Mouse (Mus musculus) kidney, embryonic 16.5 days (tissue): ENCODE results near the gene Depdc7. TPM values are rescaled to one million over a fixed set of nuclear protein-coding genes. Genes with fewer than 3 reads are reported as not detected.

ENCODE experiments used
- ATAC-seq: fragments of 200-750 bp; cut with Nextera tagmentation; 2 replicates; pipeline ENCODE4 v1.8.0; 2017; ENCODE audit warnings: moderate TSS enrichment; ENCODE audit not compliant: low FRiP score, low TSS enrichment
- H3K27ac ChIP-seq: fragments of 300-500 bp; sonication (generic); 2 replicates; pipeline ENCODE4 v1.5.1; 2014; ENCODE audit warnings: low read length
- H3K27me3 ChIP-seq: fragments of 300-500 bp; sonication (generic); 2 replicates; pipeline ENCODE4 v1.6.1; 2014; ENCODE audit warnings: low read length, control low read depth, mixed read lengths; ENCODE audit not compliant: insufficient read depth
- H3K36me3 ChIP-seq: fragments of 300-500 bp; sonication (generic); 2 replicates; pipeline ENCODE4 v1.6.1; 2014; ENCODE audit warnings: low read length, control low read depth, mixed read lengths; ENCODE audit not compliant: insufficient read depth
- H3K4me1 ChIP-seq: fragments of 300-500 bp; sonication (generic); 2 replicates; pipeline ENCODE4 v1.6.1; 2014; ENCODE audit warnings: low read length, control low read depth, mixed read lengths; ENCODE audit not compliant: insufficient read depth
- H3K4me2 ChIP-seq: fragments of 300-500 bp; sonication (generic); replicated peaks from 2 replicates; pipeline ENCODE4 v1.6.1; 2014; ENCODE audit warnings: low read depth, low read length
- H3K4me3 ChIP-seq: fragments of 300-500 bp; sonication (generic); 2 replicates; pipeline ENCODE4 v1.5.1; 2014; ENCODE audit warnings: mild to moderate bottlenecking, low read length
- H3K9ac ChIP-seq: fragments of 300-500 bp; sonication (generic); replicated peaks from 2 replicates; pipeline ENCODE4 v1.6.1; 2014; ENCODE audit warnings: low read length
- H3K9me3 ChIP-seq: fragments of 300-500 bp; sonication (generic); 2 replicates; pipeline ENCODE4 v1.6.1; 2016; ENCODE audit warnings: low read length, control low read depth
- WGBS: fragments of 180-500 bp; shearing (Covaris S2); extraction: QIAGEN DNeasy Blood & Tissue Kit; methylation state at CpG from one replicate; pipeline ENCODE4 v1.1.7; 2014; 5-methylcytosine and 5-hydroxymethylcytosine counted together
- polyA plus RNA-seq: library from polyadenylated mRNA; unstranded; fragments of >200 nt; fragmentation: Nextera tagmentation; extraction: Ambion mirVana; gene quantifications from 2 replicates; pipeline ENCODE4 v1.2.1, GENCODE M21; 2015

The Depdc7 gene
- 24.2 and 26.1 TPM in 2 replicates for polyA plus RNA-seq

DNA sequence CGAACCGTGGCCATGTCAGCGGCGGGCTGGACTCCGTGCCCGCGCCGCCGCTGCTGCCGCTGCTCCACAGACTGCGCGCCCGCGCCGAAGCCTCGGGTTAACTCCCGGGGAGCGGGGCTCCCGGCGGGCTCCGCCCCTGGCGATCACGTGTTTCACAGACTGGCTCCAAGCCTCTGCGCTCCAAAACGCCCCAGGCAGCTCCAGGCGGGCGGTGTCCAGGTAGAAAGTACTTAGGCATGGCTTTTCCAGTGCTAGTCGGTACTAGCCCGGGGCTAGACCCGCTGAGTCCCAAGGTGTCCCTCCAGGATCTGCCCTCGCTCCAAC, at the start of gene Depdc7:
TSS of gene Depdc7 (minus strand) at position 138 of the 324 bp plus-strand sequence.
- peak within 1 kb of the TSS; percentile 93 for H3K27ac ChIP-seq
- H3K27me3 ChIP-seq: no peaks in the 10 kb centered on the region
- peak; percentile 92 for ATAC-seq
- peak within 1 kb of the TSS; percentile 85 for H3K4me2 ChIP-seq
- WGBS: under 1% methylated on average over 31 of the region's 31 CpGs
- H3K9ac ChIP-seq: peak within 1 kb of the TSS; percentile 86
- H3K4me3 ChIP-seq: peak within 1 kb of the TSS; percentile 78
- H3K4me1 ChIP-seq: peaks cover 31% of the 10 kb centered on the region
- H3K9me3 ChIP-seq: no peaks in the 10 kb centered on the region
- H3K36me3 ChIP-seq: no peaks in the 10 kb centered on the region

DNA sequence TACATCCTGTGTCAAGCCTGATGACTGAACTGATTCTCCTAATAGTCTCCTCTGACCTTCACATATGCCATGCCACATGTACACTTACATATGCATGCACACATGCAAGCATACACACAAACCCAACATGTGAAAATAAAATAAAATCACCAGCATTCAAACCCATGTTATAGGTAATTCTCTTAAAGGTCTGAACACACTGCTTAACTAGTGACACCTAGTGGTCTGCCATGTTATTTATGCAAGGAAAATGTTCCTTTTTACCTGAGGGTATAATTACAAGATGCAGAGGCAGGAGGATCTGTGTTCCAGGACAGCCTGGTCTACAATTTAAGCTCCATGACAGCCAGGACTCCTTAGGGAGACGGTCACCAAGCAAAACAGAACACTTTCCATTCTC, 32.1 kb upstream of the Depdc7 start:
- no peak overlapping the region for H3K9ac ChIP-seq

DNA sequence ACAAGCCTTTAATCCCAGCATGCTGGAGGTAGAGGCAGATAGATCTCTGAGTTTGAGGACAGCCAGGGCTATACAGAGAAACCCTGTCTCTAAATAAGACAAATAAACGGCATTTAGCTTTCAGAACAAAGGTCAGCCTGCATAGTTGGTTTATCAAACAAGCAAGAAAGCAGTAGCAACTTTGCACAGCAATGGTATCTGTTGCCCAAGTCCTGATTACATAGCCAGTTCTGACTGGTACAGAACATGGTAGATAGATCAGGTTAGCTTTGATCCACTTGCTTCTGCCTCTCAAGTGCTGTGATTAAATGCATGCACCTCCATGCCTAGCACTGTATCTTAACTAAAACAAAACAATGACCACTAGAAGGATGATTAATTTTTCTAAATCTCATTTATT, 26.0 kb upstream of the Depdc7 start:
- Histone ChIP-seq H3K9ac (no peak overlapping the region), H3K36me3 (peaks cover 49% of the 10 kb centered on the region), H3K4me3 (no peak overlapping the region), H3K9me3 (no peaks in the 10 kb centered on the region), H3K27ac (no peak overlapping the region), H3K4me1 (no peaks in the 10 kb centered on the region), H3K27me3 (no peaks in the 10 kb centered on the region), H3K4me2 (no peak overlapping the region)
- ATAC-seq: no peak
- WGBS: 97% methylated on average over 1 of the region's 1 CpGs

More for the DNA sequence above, 32.1 kb upstream of the Depdc7 start:
- Histone ChIP-seq H3K4me2 (no peak overlapping the region), H3K36me3 (peaks cover 47% of the 10 kb centered on the region), H3K9me3 (no peaks in the 10 kb centered on the region), H3K4me3 (no peak overlapping the region), H3K4me1 (no peaks in the 10 kb centered on the region), H3K27ac (no peak overlapping the region), H3K27me3 (no peaks in the 10 kb centered on the region)
- ATAC-seq: no peak
- WGBS: 79% methylated on average over 1 of the region's 1 CpGs

DNA sequence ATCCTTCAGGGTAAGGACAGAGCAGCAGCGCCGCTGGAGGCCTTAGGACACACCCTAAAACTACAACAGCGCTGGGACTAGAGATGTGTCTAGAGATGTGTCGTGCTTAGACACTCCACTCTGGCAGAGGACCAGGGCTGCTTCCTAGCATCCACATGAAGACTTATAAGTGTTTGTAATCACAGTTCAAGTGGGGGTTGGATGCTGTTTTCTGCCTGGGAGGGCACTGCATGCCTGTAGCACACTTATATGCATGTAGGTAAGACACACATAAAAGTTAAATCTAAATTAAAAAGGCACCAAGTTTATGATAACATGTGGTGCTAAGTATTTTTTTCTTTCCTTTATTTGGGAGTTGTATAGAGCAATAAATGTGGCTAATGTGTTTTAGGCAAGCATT, 21.3 kb upstream of the Depdc7 start:
- no peak for ATAC-seq
- 94% methylated on average over 4 of the region's 4 CpGs for WGBS
- Histone ChIP-seq H3K9ac (no peak overlapping the region), H3K4me3 (no peak overlapping the region), H3K36me3 (peaks cover 27% of the 10 kb centered on the region), H3K27me3 (no peaks in the 10 kb centered on the region), H3K27ac (no peak overlapping the region), H3K9me3 (no peaks in the 10 kb centered on the region), H3K4me1 (no peaks in the 10 kb centered on the region), H3K4me2 (no peak overlapping the region)

DNA sequence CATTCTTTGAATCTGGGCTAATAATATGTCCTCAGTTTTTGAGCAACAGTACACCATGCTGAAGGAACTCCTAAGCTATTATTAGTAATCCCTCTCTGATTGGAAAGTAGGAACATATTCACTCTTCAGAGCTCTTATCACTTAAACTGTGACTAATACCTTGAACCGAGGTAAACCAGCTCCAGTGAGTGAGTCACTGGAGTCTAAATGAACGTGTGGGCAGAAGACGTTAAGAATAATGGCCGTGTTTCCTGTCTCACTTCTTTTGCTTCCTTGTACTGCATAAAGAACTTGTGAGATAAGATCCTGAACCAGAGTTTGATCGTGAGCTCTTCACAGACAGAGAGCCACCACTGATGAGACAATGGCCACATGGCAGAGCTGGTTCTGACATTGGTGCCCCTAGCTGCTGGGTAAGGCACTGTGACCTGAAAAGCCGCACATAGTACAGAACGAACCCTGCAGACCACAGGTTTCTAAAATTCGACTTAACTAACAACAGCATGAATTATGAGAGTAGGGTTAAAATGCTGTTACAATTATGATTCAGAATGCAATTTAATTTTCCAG, 20.5 kb upstream of the Depdc7 start:
- Histone ChIP-seq H3K36me3 (peaks cover 21% of the 10 kb centered on the region), H3K9me3 (no peaks in the 10 kb centered on the region), H3K27ac (no peak overlapping the region), H3K9ac (no peak overlapping the region), H3K4me1 (no peaks in the 10 kb centered on the region), H3K27me3 (no peaks in the 10 kb centered on the region), H3K4me2 (no peak overlapping the region), H3K4me3 (no peak overlapping the region)
- ATAC-seq: no peak
- WGBS: 75% methylated on average over 8 of the region's 8 CpGs

GRCm38 (mm10) chr2:104750611-104751010, 7.9 kb upstream of the Depdc7 start:
- Histone ChIP-seq H3K4me2 (no peak overlapping the region), H3K36me3 (no peaks in the 10 kb centered on the region), H3K4me1 (no peaks in the 10 kb centered on the region), H3K4me3 (no peak overlapping the region), H3K27ac (no peak overlapping the region), H3K9me3 (no peaks in the 10 kb centered on the region), H3K9ac (no peak overlapping the region), H3K27me3 (no peaks in the 10 kb centered on the region)
- ATAC-seq: no peak
- WGBS: 66% methylated on average over 3 of the region's 3 CpGs

- Histone ChIP-seq H3K9ac (no peak overlapping the region), H3K9me3 (no peaks in the 10 kb centered on the region), H3K27ac (no peak overlapping the region), H3K4me1 (no peaks in the 10 kb centered on the region), H3K27me3 (no peaks in the 10 kb centered on the region), H3K4me2 (no peak overlapping the region), H3K4me3 (no peak overlapping the region), H3K36me3 (no peaks in the 10 kb centered on the region)
- WGBS: 78% methylated on average over 5 of the region's 5 CpGs
- no peak for ATAC-seq
Measured at GRCm38 (mm10) chr2:104748652-104749183, 6.0 kb upstream of the Depdc7 start.

DNA sequence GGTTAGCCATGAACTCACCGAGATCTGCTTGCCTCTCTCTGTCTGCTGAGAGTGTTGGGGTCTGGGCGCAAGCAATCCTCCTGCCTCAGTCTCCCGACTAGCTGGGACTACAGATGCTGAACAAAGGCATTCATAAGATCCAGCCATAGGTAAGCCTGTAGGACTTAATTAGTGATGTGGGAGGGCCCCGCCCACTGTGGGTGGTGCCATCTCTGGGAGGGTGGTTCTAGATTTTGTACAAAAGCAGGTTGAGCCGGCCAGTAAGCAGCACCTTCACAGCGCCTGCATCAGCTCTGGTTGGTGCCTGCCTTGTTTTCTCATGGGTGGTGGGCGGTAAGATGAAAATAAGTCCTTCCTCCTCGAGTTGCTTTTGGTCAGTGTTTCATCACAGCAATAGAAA, 3.6 kb upstream of the Depdc7 start:
- H3K36me3 ChIP-seq: no peaks in the 10 kb centered on the region
- ATAC-seq: no peak
- peaks cover 17% of the 10 kb centered on the region for H3K4me1 ChIP-seq
- H3K9ac ChIP-seq: no peak overlapping the region
- no peak overlapping the region for H3K27ac ChIP-seq
- 66% methylated on average over 8 of the region's 8 CpGs for WGBS
- no peaks in the 10 kb centered on the region for H3K27me3 ChIP-seq
- no peaks in the 10 kb centered on the region for H3K9me3 ChIP-seq
- H3K4me3 ChIP-seq: no peak overlapping the region
- H3K4me2 ChIP-seq: no peak overlapping the region

GRCm38 (mm10) chr2:104743971-104744370, 1.3 kb upstream of the Depdc7 start:
- H3K27ac ChIP-seq: no peak overlapping the region
- H3K4me2 ChIP-seq: no peak overlapping the region
- peaks cover 28% of the 10 kb centered on the region for H3K4me1 ChIP-seq
- no peak overlapping the region for H3K4me3 ChIP-seq
- no peaks in the 10 kb centered on the region for H3K36me3 ChIP-seq
- H3K27me3 ChIP-seq: no peaks in the 10 kb centered on the region
- H3K9me3 ChIP-seq: no peaks in the 10 kb centered on the region
- H3K9ac ChIP-seq: no peak overlapping the region
- ATAC-seq: peak; percentile 5; the same call in 1 of the 2 replicates
- whole genome bisulfite sequencing: 43% methylated on average over 5 of the region's 5 CpGs

DNA sequence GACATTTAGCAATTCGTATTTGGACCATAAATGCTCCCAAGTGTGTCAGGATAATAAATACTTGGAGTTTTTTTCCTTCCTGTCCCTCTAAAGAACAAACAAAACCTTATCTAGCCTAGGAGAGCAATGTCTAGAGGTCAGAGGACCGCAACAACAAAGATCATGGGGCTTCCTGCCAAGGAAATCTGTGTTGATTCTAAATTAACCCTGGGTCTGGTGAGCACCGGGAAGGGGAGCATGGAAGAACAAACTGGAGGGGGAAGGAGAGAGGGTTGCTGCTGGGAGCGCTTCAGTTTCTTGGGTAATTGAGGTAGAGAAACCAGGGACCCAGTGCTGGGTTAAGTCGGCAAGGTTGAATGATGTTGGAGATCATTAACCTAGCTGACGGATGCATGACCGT, 482 bp upstream of the Depdc7 start:
- peak; percentile 74 for ATAC-seq
- peak overlapping the region; percentile 93 for H3K27ac ChIP-seq
- H3K4me1 ChIP-seq: peaks cover 31% of the 10 kb centered on the region
- H3K4me3 ChIP-seq: peak overlapping the region; percentile 78
- no peaks in the 10 kb centered on the region for H3K36me3 ChIP-seq
- H3K27me3 ChIP-seq: no peaks in the 10 kb centered on the region
- peak overlapping the region; percentile 86 for H3K9ac ChIP-seq
- 6% methylated on average over 7 of the region's 7 CpGs for WGBS
- H3K4me2 ChIP-seq: peak overlapping the region; percentile 85
- no peaks in the 10 kb centered on the region for H3K9me3 ChIP-seq
